In the genomic region with DNA sequence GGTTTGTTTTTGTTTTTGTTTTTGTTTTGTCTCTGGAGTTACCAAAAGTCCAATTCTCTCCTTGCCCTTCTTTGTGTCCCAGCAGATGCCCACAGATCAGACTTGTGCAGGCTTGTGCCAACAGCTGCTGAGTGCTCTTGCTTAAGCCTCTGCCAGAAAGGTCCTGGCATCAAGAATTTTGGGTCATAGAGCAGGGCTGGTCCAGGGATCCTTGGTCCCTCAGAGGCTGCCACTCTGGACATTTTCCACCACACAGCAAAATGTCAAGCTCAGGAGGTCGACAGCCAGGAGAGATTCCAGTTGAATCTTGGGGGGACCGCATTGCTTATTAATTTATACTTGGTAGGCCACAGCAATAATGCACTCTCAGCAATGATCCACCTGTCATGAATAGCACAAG, we compare ENCODE assay signal across 19 mouse cellular contexts.
A peak's percentile ranks its signal among the peaks of the same experiment; 100 is the strongest.
DNase-seq lines count a peak whose midpoint lies in the region; TF ChIP-seq lines count a peak whose summit lies in the region.
"Had no signal": no experiment of that assay in that cellular context is flagged by ENCODE, and none has a peak within 500 bp of the region (broad histone marks: within the 10 kb centered on the region; RNA-seq: fewer than 3 reads in every experiment).

No protein-coding gene starts in this region.

- H3K79me2 ChIP-seq in heart, adult 2 months (replicated peaks; ENCODE audit: control insufficient read depth, insufficient read depth, low read length), result no peaks in the 10 kb centered on the region

- no peak for TF ChIP-seq POLR2A in heart, adult 2 months (IDR thresholded peaks at IDR 0.05; ENCODE audit: insufficient read depth, low read depth, low read length)

- WGBS in heart, adult 2 months, result 73% methylated on average over 2 of the region's 2 CpGs

- H3K27me3 ChIP-seq in heart, adult 2 months (ENCODE audit: control insufficient read depth, insufficient read depth, low read length), result no peaks in the 10 kb centered on the region
- H3K27me3 ChIP-seq: embryonic facial prominence, embryonic 15.5 days; hindbrain, embryonic 13.5 days; kidney, embryonic 15.5 days had no signal

- H3K27ac ChIP-seq in heart, adult 2 months, result no peak overlapping the region
- H3K27ac ChIP-seq: embryonic facial prominence, embryonic 15.5 days; forebrain, embryonic 10.5 days; hindbrain, embryonic 13.5 days; hindbrain, postnatal 0 days; kidney, embryonic 15.5 days had no signal

- no peaks in the 10 kb centered on the region for H3K36me3 ChIP-seq in heart, adult 2 months (ENCODE audit: control insufficient read depth, insufficient read depth, low read length)
- H3K36me3 ChIP-seq: embryonic facial prominence, embryonic 15.5 days; forebrain, embryonic 10.5 days; hindbrain, embryonic 13.5 days; kidney, embryonic 15.5 days had no signal

- no peak for TF ChIP-seq EP300 in heart, adult 2 months (IDR thresholded peaks at IDR 0.05; ENCODE audit: insufficient read depth, low read depth, low read length)

- intact Hi-C loops in heart, adult 2 months (cut with DNase I), result no loop called here

- DNase-seq in adrenal gland, postnatal 10 days, result peak; percentile 43
- no peak for DNase-seq in adrenal gland, adult 18-20 months (ENCODE audit: low spot score in 2 of 2)
- DNase-seq in gastrocnemius, adult 18-20 months (ENCODE audit: low spot score), result peak; percentile 73
- no peak for DNase-seq in gastrocnemius, postnatal 4 days (ENCODE audit: low spot score in 2 of 2)
- DNase-seq in gastrocnemius, adult 8-10 months (ENCODE audit: low spot score in 2 of 2), result peak; percentile 39 to 59
- peak; percentile 85 for DNase-seq in skeletal muscle tissue, adult 2 months (ENCODE audit: low read depth, low spot score)
- DNase-seq in heart, adult 2 months, result no peak
- DNase-seq in frontal cortex, postnatal 10 days (ENCODE audit: low spot score in 2 of 2), result no peak
- DNase-seq: cerebellum, adult 11 months; cerebellum, adult 9-10 months; heart, postnatal 10 days; heart, postnatal 4 days; kidney, adult 11 months had no signal

- no peak overlapping the region for H3K4me3 ChIP-seq in heart, adult 2 months
- H3K4me3 ChIP-seq: embryonic facial prominence, embryonic 15.5 days; erythroblast, embryonic 14.5 days; forebrain, embryonic 10.5 days; hindbrain, embryonic 13.5 days; kidney, embryonic 15.5 days had no signal

- no peak for TF ChIP-seq CTCF in heart, adult 2 months (IDR thresholded peaks at IDR 0.05)

- H3K4me1 ChIP-seq in heart, adult 2 months (ENCODE audit: control insufficient read depth, insufficient read depth, low read length), result no peaks in the 10 kb centered on the region
- H3K4me1 ChIP-seq: embryonic facial prominence, embryonic 15.5 days; forebrain, embryonic 10.5 days; hindbrain, embryonic 13.5 days; kidney, embryonic 15.5 days had no signal

- no peak overlapping the region for H3K9ac ChIP-seq in heart, adult 2 months (ENCODE audit: low read depth, low read length)
- H3K9ac ChIP-seq: embryonic facial prominence, embryonic 15.5 days; hindbrain, embryonic 13.5 days; kidney, embryonic 15.5 days had no signal

Comparison
In these comparisons a context has a peak if more than half of its experiments do, and no peak if none do; other contexts are left out.
1. DNase-seq: peak in adrenal gland, postnatal 10 days (single experiment), gastrocnemius, adult 18-20 months (single experiment), gastrocnemius, adult 8-10 months (2 of 2) and skeletal muscle tissue, adult 2 months (single experiment); none in adrenal gland, adult 18-20 months (0 of 2), gastrocnemius, postnatal 4 days (0 of 2), heart, adult 2 months (0 of 2) and frontal cortex, postnatal 10 days (0 of 2).